Mouse (Mus musculus): ENCODE results near the gene Ctnnb1. TPM values are rescaled to one million over a fixed set of nuclear protein-coding genes. Genes with fewer than 3 reads are reported as not detected.

Ctnnb1 gene
- polyA plus RNA-seq, 1 experiment from 2014 or later: 350 TPM

DNA sequence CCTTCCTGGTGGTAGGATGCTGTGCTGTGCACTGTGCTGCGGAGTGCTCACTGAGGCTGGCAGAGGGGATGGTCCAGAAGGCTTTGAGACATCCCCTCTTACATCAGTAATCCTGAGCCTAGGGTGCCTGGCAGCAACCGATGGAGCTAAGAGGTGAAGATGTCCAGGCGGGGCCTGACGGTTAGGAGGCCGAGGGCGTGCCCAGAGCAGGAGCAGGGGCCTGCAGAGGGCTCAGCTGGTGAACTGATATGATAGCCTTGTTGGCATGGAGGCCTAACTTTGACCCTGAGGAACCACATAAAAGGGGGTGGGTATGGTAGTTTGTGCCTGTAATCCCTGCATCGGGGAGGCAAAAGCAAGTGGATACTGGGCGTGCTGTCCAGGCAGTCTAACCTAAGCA lies 54.8 kb downstream of the Ctnnb1 start:
- no peaks in the 10 kb centered on the region for H3K27me3 ChIP-seq (replicated peaks; ENCODE audit: control insufficient read depth, insufficient read depth, low read length)
- WGBS: 91% methylated on average over 8 of the region's 8 CpGs
- H3K4me2 ChIP-seq (ENCODE audit: low read length): no peak overlapping the region
- H3K9ac ChIP-seq (ENCODE audit: low read depth, low read length): no peak overlapping the region
- H3K4me3 ChIP-seq (ENCODE audit: low read length): no peak overlapping the region
- H3K36me3 ChIP-seq (ENCODE audit: control insufficient read depth, insufficient read depth, low read length): no peaks in the 10 kb centered on the region
- peaks cover 8% of the 10 kb centered on the region for H3K4me1 ChIP-seq (ENCODE audit: control insufficient read depth, insufficient read depth, low read depth, low read length)
- H3K9me3 ChIP-seq (ENCODE audit: control insufficient read depth, low read length): no peaks in the 10 kb centered on the region
- ATAC-seq: no peak
- no peak overlapping the region for H3K27ac ChIP-seq (ENCODE audit: low read depth, low read length)

GRCm38 (mm10) chr9:120984509-120984908 lies 55.5 kb downstream of the Ctnnb1 start:
- ATAC-seq: no peak
- H3K9ac ChIP-seq (ENCODE audit: low read depth, low read length): no peak overlapping the region
- H3K27ac ChIP-seq (ENCODE audit: low read depth, low read length): no peak overlapping the region
- no peaks in the 10 kb centered on the region for H3K36me3 ChIP-seq (ENCODE audit: control insufficient read depth, insufficient read depth, low read length)
- 79% methylated on average over 5 of the region's 5 CpGs for WGBS
- H3K4me3 ChIP-seq (ENCODE audit: low read length): no peak overlapping the region
- H3K9me3 ChIP-seq (ENCODE audit: control insufficient read depth, low read length): no peaks in the 10 kb centered on the region
- peaks cover 8% of the 10 kb centered on the region for H3K4me1 ChIP-seq (ENCODE audit: control insufficient read depth, insufficient read depth, low read depth, low read length)
- H3K27me3 ChIP-seq (replicated peaks; ENCODE audit: control insufficient read depth, insufficient read depth, low read length): no peaks in the 10 kb centered on the region
- H3K4me2 ChIP-seq (ENCODE audit: low read length): no peak overlapping the region

DNA sequence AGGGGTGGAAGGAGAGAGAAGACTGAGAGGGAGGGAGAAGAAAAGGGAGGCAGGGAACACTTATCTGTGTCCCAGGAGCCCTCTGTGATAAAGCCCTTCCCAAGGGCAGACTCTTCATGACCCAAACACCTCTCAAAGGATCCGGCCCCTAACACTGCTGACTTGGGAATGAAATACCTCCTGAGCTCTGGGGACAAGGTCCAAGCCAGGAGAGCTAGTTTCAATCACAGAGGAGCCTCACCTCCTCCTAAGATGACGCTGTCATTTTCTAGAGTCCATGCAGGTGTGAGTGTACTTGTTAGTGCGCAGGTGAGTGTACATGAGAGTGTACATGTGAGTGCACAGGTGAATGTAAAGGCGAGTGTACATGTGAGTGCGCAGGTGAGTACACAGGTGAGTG lies 56.0 kb downstream of the Ctnnb1 start:
- 93% methylated on average over 5 of the region's 5 CpGs for WGBS
- H3K9ac ChIP-seq (ENCODE audit: low read depth, low read length): no peak overlapping the region
- no peak for ATAC-seq

DNA sequence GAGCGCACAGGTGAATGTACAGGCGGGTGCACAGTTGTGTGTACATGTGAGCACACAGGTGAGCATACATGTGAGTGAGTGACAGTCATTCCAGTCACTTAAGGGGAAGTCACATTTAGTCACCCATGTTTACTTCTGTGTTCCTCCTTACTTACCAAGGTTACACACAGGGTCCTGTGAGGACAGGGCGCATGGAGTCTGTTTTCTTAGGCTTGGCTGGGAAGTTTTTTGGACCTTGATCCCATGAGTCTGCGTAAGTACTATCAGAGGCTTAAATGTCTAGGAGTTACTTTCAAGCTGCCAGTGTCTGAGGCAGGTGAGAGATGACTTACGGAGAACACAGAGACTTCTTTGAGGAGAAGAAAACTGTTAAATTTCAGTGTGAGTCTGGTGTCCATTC lies 56.5 kb downstream of the Ctnnb1 start:
- no peak overlapping the region for H3K27ac ChIP-seq (ENCODE audit: low read depth, low read length)
- H3K4me3 ChIP-seq (ENCODE audit: low read length): no peak overlapping the region
- H3K36me3 ChIP-seq (ENCODE audit: control insufficient read depth, insufficient read depth, low read length): no peaks in the 10 kb centered on the region
- ATAC-seq: no peak
- peaks cover 14% of the 10 kb centered on the region for H3K4me1 ChIP-seq (ENCODE audit: control insufficient read depth, insufficient read depth, low read depth, low read length)
- H3K4me2 ChIP-seq (ENCODE audit: low read length): no peak overlapping the region
- H3K9ac ChIP-seq (ENCODE audit: low read depth, low read length): no peak overlapping the region
- H3K27me3 ChIP-seq (replicated peaks; ENCODE audit: control insufficient read depth, insufficient read depth, low read length): no peaks in the 10 kb centered on the region
- over 99% methylated on average over 5 of the region's 5 CpGs for WGBS
- no peaks in the 10 kb centered on the region for H3K9me3 ChIP-seq (ENCODE audit: control insufficient read depth, low read length)

More for the DNA sequence above, 56.0 kb downstream of the Ctnnb1 start:
- no peak overlapping the region for H3K4me3 ChIP-seq (ENCODE audit: low read length)
- H3K27ac ChIP-seq (ENCODE audit: low read depth, low read length): no peak overlapping the region
- no peaks in the 10 kb centered on the region for H3K9me3 ChIP-seq (ENCODE audit: control insufficient read depth, low read length)
- H3K4me2 ChIP-seq (ENCODE audit: low read length): no peak overlapping the region
- no peaks in the 10 kb centered on the region for H3K27me3 ChIP-seq (replicated peaks; ENCODE audit: control insufficient read depth, insufficient read depth, low read length)
- no peaks in the 10 kb centered on the region for H3K36me3 ChIP-seq (ENCODE audit: control insufficient read depth, insufficient read depth, low read length)
- peaks cover 12% of the 10 kb centered on the region for H3K4me1 ChIP-seq (ENCODE audit: control insufficient read depth, insufficient read depth, low read depth, low read length)

- Histone ChIP-seq H3K36me3 (ENCODE audit: control insufficient read depth, insufficient read depth, low read length) (no peaks in the 10 kb centered on the region), H3K27me3 (replicated peaks; ENCODE audit: control insufficient read depth, insufficient read depth, low read length) (no peaks in the 10 kb centered on the region), H3K4me3 (ENCODE audit: low read length) (no peak overlapping the region), H3K27ac (ENCODE audit: low read depth, low read length) (no peak overlapping the region), H3K4me1 (ENCODE audit: control insufficient read depth, insufficient read depth, low read depth, low read length) (peaks cover 14% of the 10 kb centered on the region), H3K9ac (ENCODE audit: low read depth, low read length) (no peak overlapping the region), H3K4me2 (ENCODE audit: low read length) (no peak overlapping the region), H3K9me3 (ENCODE audit: control insufficient read depth, low read length) (no peaks in the 10 kb centered on the region)
- WGBS: 94% methylated on average over 3 of the region's 3 CpGs
- no peak for ATAC-seq
Observed at GRCm38 (mm10) chr9:120986255-120986654, 57.2 kb downstream of the Ctnnb1 start.

GRCm38 (mm10) chr9:120986994-120987393 lies 58.0 kb downstream of the Ctnnb1 start:
- ATAC-seq: no peak
- H3K4me2 ChIP-seq (ENCODE audit: low read length): no peak overlapping the region
- no peaks in the 10 kb centered on the region for H3K36me3 ChIP-seq (ENCODE audit: control insufficient read depth, insufficient read depth, low read length)
- no peak overlapping the region for H3K27ac ChIP-seq (ENCODE audit: low read depth, low read length)
- H3K27me3 ChIP-seq (replicated peaks; ENCODE audit: control insufficient read depth, insufficient read depth, low read length): no peaks in the 10 kb centered on the region
- H3K9ac ChIP-seq (ENCODE audit: low read depth, low read length): no peak overlapping the region
- peaks cover 14% of the 10 kb centered on the region for H3K4me1 ChIP-seq (ENCODE audit: control insufficient read depth, insufficient read depth, low read depth, low read length)
- no peaks in the 10 kb centered on the region for H3K9me3 ChIP-seq (ENCODE audit: control insufficient read depth, low read length)
- WGBS: 82% methylated on average over 4 of the region's 4 CpGs
- H3K4me3 ChIP-seq (ENCODE audit: low read length): no peak overlapping the region

GRCm38 (mm10) chr9:120988088-120988487 lies 59.1 kb downstream of the Ctnnb1 start:
- no peaks in the 10 kb centered on the region for H3K9me3 ChIP-seq (ENCODE audit: control insufficient read depth, low read length)
- H3K27me3 ChIP-seq (replicated peaks; ENCODE audit: control insufficient read depth, insufficient read depth, low read length): no peaks in the 10 kb centered on the region
- H3K4me1 ChIP-seq (ENCODE audit: control insufficient read depth, insufficient read depth, low read depth, low read length): peaks cover 17% of the 10 kb centered on the region
- H3K36me3 ChIP-seq (ENCODE audit: control insufficient read depth, insufficient read depth, low read length): no peaks in the 10 kb centered on the region
- no peak overlapping the region; the same call in 1 of the 2 replicates for H3K4me2 ChIP-seq (ENCODE audit: low read length)
- H3K9ac ChIP-seq (ENCODE audit: low read depth, low read length): no peak overlapping the region
- no peak overlapping the region for H3K4me3 ChIP-seq (ENCODE audit: low read length)
- WGBS: 31% methylated on average over 9 of the region's 9 CpGs
- H3K27ac ChIP-seq (ENCODE audit: low read depth, low read length): 0 out of 2 replicates have a peak overlapping the region, but pooled peaks have one; percentile 12
- ATAC-seq: peak; percentile 60

DNA sequence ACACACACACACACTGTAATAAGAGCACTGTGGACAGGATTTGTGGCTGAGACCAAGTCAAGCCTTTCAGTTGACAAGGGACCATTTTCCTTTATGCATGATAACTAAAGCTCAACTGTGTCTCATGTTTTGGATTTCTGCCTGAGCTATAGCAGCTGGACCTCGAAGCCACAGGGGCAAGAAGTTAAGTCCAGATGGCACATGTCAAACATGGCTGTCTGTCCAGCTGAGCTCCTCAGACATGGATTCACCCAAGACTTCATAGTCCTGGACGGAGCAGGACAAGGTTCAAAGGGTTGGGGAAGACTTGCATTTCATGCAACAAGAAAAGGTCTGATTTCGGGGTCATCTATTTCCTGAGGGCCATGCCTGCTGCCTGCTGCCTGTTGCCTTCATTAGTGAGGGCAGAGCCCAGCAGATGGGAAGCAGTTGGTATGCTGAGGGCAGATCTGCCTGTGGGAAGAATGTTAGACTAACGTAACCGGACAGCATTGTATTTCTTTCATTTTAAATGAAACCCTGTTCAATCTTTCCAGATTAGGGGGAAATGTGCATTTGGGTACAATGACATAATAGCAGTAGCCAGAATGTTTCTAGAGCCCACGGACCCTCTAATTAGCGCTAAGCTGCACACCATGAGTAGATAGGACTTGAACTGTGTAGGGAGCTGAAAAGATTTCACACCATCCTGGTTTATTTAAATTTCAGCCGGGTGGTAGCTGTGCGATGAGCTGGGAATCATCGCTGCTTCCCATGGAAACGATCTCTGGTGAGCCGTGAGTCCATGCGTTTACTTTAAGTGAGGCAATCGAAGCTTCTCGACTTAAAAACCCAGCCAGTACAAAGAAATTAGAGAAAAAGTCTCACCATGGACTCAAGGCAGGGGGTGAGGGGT lies 61.0 kb downstream of the Ctnnb1 start:
- Histone ChIP-seq H3K27me3 (replicated peaks; ENCODE audit: control insufficient read depth, insufficient read depth, low read length) (no peaks in the 10 kb centered on the region), H3K27ac (ENCODE audit: low read depth, low read length) (peak overlapping the region; percentile 27; the same call in 1 of the 2 replicates), H3K9me3 (ENCODE audit: control insufficient read depth, low read length) (no peaks in the 10 kb centered on the region), H3K4me2 (ENCODE audit: low read length) (no peak overlapping the region), H3K36me3 (ENCODE audit: control insufficient read depth, insufficient read depth, low read length) (no peaks in the 10 kb centered on the region), H3K4me1 (ENCODE audit: control insufficient read depth, insufficient read depth, low read depth, low read length) (peaks cover 25% of the 10 kb centered on the region), H3K4me3 (ENCODE audit: low read length) (no peak overlapping the region), H3K9ac (ENCODE audit: low read depth, low read length) (no peak overlapping the region)
- peak; percentile 10; the same call in 1 of the 2 replicates for ATAC-seq
- 44% methylated on average over 15 of the region's 15 CpGs for WGBS

DNA sequence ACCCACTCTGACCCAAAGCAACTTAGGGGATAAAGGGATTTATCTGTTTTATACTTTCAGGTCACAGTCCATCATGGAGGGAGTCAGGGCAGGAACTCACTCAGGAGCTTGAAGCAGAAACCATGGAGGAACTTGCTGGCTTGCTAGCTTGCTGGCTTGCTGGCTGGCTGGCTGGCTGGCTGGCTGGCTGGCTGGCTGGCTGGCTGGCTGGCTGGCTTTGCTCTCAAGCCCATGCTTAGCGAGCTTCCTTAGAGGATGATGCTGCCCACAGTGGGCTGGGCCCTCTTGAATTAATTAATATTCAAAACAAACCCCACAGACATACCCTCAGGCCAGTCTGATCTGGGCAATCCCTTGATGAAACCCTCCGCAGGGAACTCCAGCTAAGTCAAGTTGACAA lies 62.8 kb downstream of the Ctnnb1 start:
- Histone ChIP-seq H3K27me3 (replicated peaks; ENCODE audit: control insufficient read depth, insufficient read depth, low read length) (no peaks in the 10 kb centered on the region), H3K27ac (ENCODE audit: low read depth, low read length) (no peak overlapping the region), H3K4me2 (ENCODE audit: low read length) (no peak overlapping the region), H3K36me3 (ENCODE audit: control insufficient read depth, insufficient read depth, low read length) (no peaks in the 10 kb centered on the region), H3K9ac (ENCODE audit: low read depth, low read length) (no peak overlapping the region), H3K9me3 (ENCODE audit: control insufficient read depth, low read length) (no peaks in the 10 kb centered on the region), H3K4me3 (ENCODE audit: low read length) (no peak overlapping the region), H3K4me1 (ENCODE audit: control insufficient read depth, insufficient read depth, low read depth, low read length) (peaks cover 29% of the 10 kb centered on the region)
- 77% methylated on average over 2 of the region's 2 CpGs for WGBS
- ATAC-seq: no peak

Data from hindbrain, embryonic 16.5 days (tissue).